28 mouse cellular contexts compared by ENCODE assay signal in genomic region chr17:58437443-58437842, GRCm38 (mm10).
DNase-seq lines count a peak whose midpoint lies in the region; ATAC-seq and TF ChIP-seq lines count a peak whose summit lies in the region.
"Had no signal": no experiment of that assay in that cellular context is flagged by ENCODE, and none has a peak within 500 bp of the region (broad histone marks: within the 10 kb centered on the region; RNA-seq: fewer than 3 reads in every experiment).

No protein-coding gene starts in this region.

- H3K9ac ChIP-seq in midbrain, embryonic 13.5 days (replicated peaks), result no peak overlapping the region
- H3K9ac ChIP-seq in midbrain, embryonic 11.5 days (ENCODE audit: low read length), result no peak overlapping the region
- H3K9ac ChIP-seq in midbrain, embryonic 15.5 days, result no peak overlapping the region
- H3K9ac ChIP-seq in midbrain, postnatal 0 days (replicated peaks; ENCODE audit: low read length, poor library complexity, severe bottlenecking), result no peak overlapping the region
- H3K9ac ChIP-seq in hindbrain, embryonic 16.5 days (ENCODE audit: low read depth, low read length), result no peak overlapping the region
- H3K9ac ChIP-seq: embryonic facial prominence, embryonic 13.5 days; embryonic facial prominence, embryonic 15.5 days; forebrain, embryonic 12.5 days had no signal

- H3K9me3 ChIP-seq in midbrain, embryonic 13.5 days, result no peaks in the 10 kb centered on the region
- no peaks in the 10 kb centered on the region for H3K9me3 ChIP-seq in midbrain, embryonic 11.5 days (ENCODE audit: control insufficient read depth, low read length)
- H3K9me3 ChIP-seq in midbrain, embryonic 15.5 days, result no peaks in the 10 kb centered on the region
- H3K9me3 ChIP-seq in midbrain, postnatal 0 days (ENCODE audit: low read length), result no peaks in the 10 kb centered on the region
- H3K9me3 ChIP-seq in hindbrain, embryonic 16.5 days (ENCODE audit: control insufficient read depth, low read length), result no peaks in the 10 kb centered on the region
- H3K9me3 ChIP-seq: embryonic facial prominence, embryonic 13.5 days; embryonic facial prominence, embryonic 15.5 days; forebrain, embryonic 10.5 days; forebrain, embryonic 12.5 days had no signal

- H3K36me3 ChIP-seq in midbrain, embryonic 13.5 days, result no peaks in the 10 kb centered on the region
- no peaks in the 10 kb centered on the region for H3K36me3 ChIP-seq in midbrain, embryonic 11.5 days (ENCODE audit: control insufficient read depth, insufficient read depth, low read length)
- no peaks in the 10 kb centered on the region for H3K36me3 ChIP-seq in midbrain, embryonic 15.5 days (replicated peaks)
- H3K36me3 ChIP-seq in midbrain, postnatal 0 days (ENCODE audit: insufficient read depth, low read length), result no peaks in the 10 kb centered on the region
- no peaks in the 10 kb centered on the region for H3K36me3 ChIP-seq in hindbrain, embryonic 16.5 days (ENCODE audit: control insufficient read depth, insufficient read depth, low read length)
- H3K36me3 ChIP-seq: embryonic facial prominence, embryonic 13.5 days; embryonic facial prominence, embryonic 15.5 days; forebrain, embryonic 10.5 days; forebrain, embryonic 12.5 days; G1E had no signal

- no peaks in the 10 kb centered on the region for H3K4me1 ChIP-seq in midbrain, embryonic 13.5 days (replicated peaks)
- H3K4me1 ChIP-seq in midbrain, embryonic 11.5 days (ENCODE audit: control insufficient read depth, insufficient read depth, low read length), result no peaks in the 10 kb centered on the region
- no peaks in the 10 kb centered on the region for H3K4me1 ChIP-seq in midbrain, embryonic 15.5 days
- no peaks in the 10 kb centered on the region for H3K4me1 ChIP-seq in midbrain, postnatal 0 days (ENCODE audit: insufficient read depth, low read length)
- H3K4me1 ChIP-seq in hindbrain, embryonic 16.5 days (ENCODE audit: control insufficient read depth, insufficient read depth, low read depth, low read length), result no peaks in the 10 kb centered on the region
- H3K4me1 ChIP-seq: embryonic facial prominence, embryonic 13.5 days; embryonic facial prominence, embryonic 15.5 days; forebrain, embryonic 10.5 days; forebrain, embryonic 12.5 days had no signal

- ATAC-seq in midbrain, embryonic 13.5 days, result peak; percentile 76
- ATAC-seq in midbrain, embryonic 11.5 days (ENCODE audit: low FRiP score), result no peak
- ATAC-seq in midbrain, embryonic 15.5 days (replicated peaks), result peak; percentile 91
- peak; percentile 73; the same call in 1 of the 2 replicates for ATAC-seq in midbrain, postnatal 0 days (ENCODE audit: low FRiP score)
- ATAC-seq in hindbrain, embryonic 16.5 days, result no peak
- ATAC-seq in monocyte, adult 5-6 weeks (replicated peaks; ENCODE audit: insufficient number of reproducible peaks, low FRiP score, low TSS enrichment, poor library complexity, severe bottlenecking), result no peak
- ATAC-seq: activated CD4-positive, CD25-positive, alpha-beta regulatory T cell, adult 4 months; CD4-positive, CD25-positive, alpha-beta regulatory T cell, adult 4 months; forebrain, embryonic 14.5 days; forebrain, embryonic 16.5 days; Patski had no signal

- no peak for DNase-seq in midbrain, embryonic 11.5 days (ENCODE audit: low spot score, missing footprints)
- peak; percentile 16 for DNase-seq in brain, adult 2 months (ENCODE audit: low read depth, low spot score)
- DNase-seq in midbrain, postnatal 0 days (ENCODE audit: low spot score), result no peak
- DNase-seq: adrenal gland, adult 8-10 months; adrenal gland, postnatal 14 days; adrenal gland, postnatal 36 days; B cell, adult 2 months; cerebellum, adult 11-12 months; cerebellum, adult 2 months; cerebellum, adult 9-10 months; cerebellum, postnatal 10 days; cerebellum, postnatal 25 days had no signal

- no peak overlapping the region for H3K4me2 ChIP-seq in midbrain, embryonic 13.5 days (replicated peaks)
- H3K4me2 ChIP-seq in midbrain, embryonic 11.5 days, result no peak overlapping the region
- H3K4me2 ChIP-seq in midbrain, embryonic 15.5 days, result no peak overlapping the region
- no peak overlapping the region for H3K4me2 ChIP-seq in midbrain, postnatal 0 days (ENCODE audit: low read depth, low read length, poor library complexity, severe bottlenecking)
- no peak overlapping the region for H3K4me2 ChIP-seq in hindbrain, embryonic 16.5 days (ENCODE audit: low read length)
- H3K4me2 ChIP-seq: embryonic facial prominence, embryonic 13.5 days; embryonic facial prominence, embryonic 15.5 days; forebrain, embryonic 12.5 days had no signal

- no peaks in the 10 kb centered on the region for H3K27me3 ChIP-seq in midbrain, embryonic 13.5 days
- H3K27me3 ChIP-seq in midbrain, embryonic 11.5 days (ENCODE audit: control insufficient read depth, insufficient read depth, low read length), result no peaks in the 10 kb centered on the region
- no peaks in the 10 kb centered on the region for H3K27me3 ChIP-seq in midbrain, embryonic 15.5 days (replicated peaks)
- no peaks in the 10 kb centered on the region for H3K27me3 ChIP-seq in midbrain, postnatal 0 days (ENCODE audit: insufficient read depth, low read length)
- no peaks in the 10 kb centered on the region for H3K27me3 ChIP-seq in hindbrain, embryonic 16.5 days (replicated peaks; ENCODE audit: control insufficient read depth, insufficient read depth, low read length)
- H3K27me3 ChIP-seq: CH12.LX; embryonic facial prominence, embryonic 13.5 days; embryonic facial prominence, embryonic 15.5 days; forebrain, embryonic 12.5 days; Patski had no signal

- H3K4me3 ChIP-seq in midbrain, embryonic 13.5 days (replicated peaks), result no peak overlapping the region
- H3K4me3 ChIP-seq in midbrain, embryonic 11.5 days (ENCODE audit: low read depth, low read length), result no peak overlapping the region
- H3K4me3 ChIP-seq in midbrain, embryonic 15.5 days, result no peak overlapping the region
- H3K4me3 ChIP-seq in midbrain, postnatal 0 days (ENCODE audit: low read depth, low read length), result no peak overlapping the region
- H3K4me3 ChIP-seq in hindbrain, embryonic 16.5 days (ENCODE audit: low read length), result no peak overlapping the region
- H3K4me3 ChIP-seq: embryonic facial prominence, embryonic 13.5 days; embryonic facial prominence, embryonic 15.5 days; erythroblast, embryonic 14.5 days; forebrain, embryonic 10.5 days; forebrain, embryonic 12.5 days had no signal

- TF ChIP-seq CTCF in midbrain, postnatal 0 days (IDR thresholded peaks at IDR 0.05), result no peak

- no peak overlapping the region for H3K27ac ChIP-seq in midbrain, embryonic 13.5 days
- H3K27ac ChIP-seq in midbrain, embryonic 11.5 days (ENCODE audit: low read depth, low read length), result no peak overlapping the region
- H3K27ac ChIP-seq in midbrain, embryonic 15.5 days, result no peak overlapping the region
- H3K27ac ChIP-seq in midbrain, postnatal 0 days (ENCODE audit: low read depth, low read length), result no peak overlapping the region
- no peak overlapping the region for H3K27ac ChIP-seq in hindbrain, embryonic 16.5 days (ENCODE audit: low read depth, low read length)
- H3K27ac ChIP-seq: embryonic facial prominence, embryonic 13.5 days; embryonic facial prominence, embryonic 15.5 days; forebrain, embryonic 10.5 days; forebrain, embryonic 12.5 days had no signal

Comparison
In these comparisons a context has a peak if more than half of its experiments do, and no peak if none do; other contexts are left out.
1. ATAC-seq: peak in midbrain, embryonic 13.5 days (single experiment), midbrain, embryonic 15.5 days (single experiment) and midbrain, postnatal 0 days (single experiment); none in midbrain, embryonic 11.5 days (single experiment), hindbrain, embryonic 16.5 days (single experiment) and monocyte, adult 5-6 weeks (single experiment).